Mouse (Mus musculus) forebrain, embryonic 11.5 days (tissue): ENCODE data around the gene Hpf1. TPM values are rescaled to one million over a fixed set of nuclear protein-coding genes. Genes with fewer than 3 reads are reported as not detected.

Experiments used
- ATAC-seq: fragments of 200-750 bp; cut with Nextera tagmentation; replicated peaks from 2 replicates; pipeline ENCODE4 v1.8.0; 2017; ENCODE audit warnings: moderate TSS enrichment; ENCODE audit not compliant: low FRiP score
- DNase-seq: peaks from one replicate; pipeline ENCODE4 v3.0.0-alpha.2; 2017; ENCODE audit warnings: low spot score
- H3K27ac ChIP-seq: fragments of 300-500 bp; sonication (generic); 2 replicates; pipeline ENCODE4 v1.5.1; 2014; ENCODE audit warnings: low read depth, low read length
- H3K27me3 ChIP-seq: fragments of 300-500 bp; sonication (generic); 2 replicates; pipeline ENCODE4 v1.6.1; 2014; ENCODE audit warnings: mild to moderate bottlenecking, low read length, mixed read lengths; ENCODE audit not compliant: control insufficient read depth, insufficient read depth
- H3K36me3 ChIP-seq: fragments of 300-500 bp; sonication (generic); 2 replicates; pipeline ENCODE4 v1.6.1; 2014; ENCODE audit warnings: mild to moderate bottlenecking, low read length, moderate library complexity, mixed read lengths; ENCODE audit not compliant: control insufficient read depth, insufficient read depth
- H3K4me1 ChIP-seq: fragments of 300-500 bp; sonication (generic); replicated peaks from 2 replicates; pipeline ENCODE4 v1.6.1; 2014; ENCODE audit warnings: low read length, mixed read lengths; ENCODE audit not compliant: control insufficient read depth, insufficient read depth
- H3K4me2 ChIP-seq: fragments of 300-500 bp; sonication (generic); 2 replicates; pipeline ENCODE4 v1.6.1; 2014; ENCODE audit warnings: low read depth, mild to moderate bottlenecking, low read length, moderate library complexity, mixed read lengths; ENCODE audit not compliant: severe bottlenecking
- H3K4me3 ChIP-seq: fragments of 300-500 bp; sonication (generic); 2 replicates; pipeline ENCODE4 v1.5.1; 2014; ENCODE audit warnings: low read depth, low read length
- H3K9ac ChIP-seq: fragments of 300-500 bp; sonication (generic); 2 replicates; pipeline ENCODE4 v1.6.1; 2014; ENCODE audit warnings: low read length
- H3K9me3 ChIP-seq: fragments of 300-500 bp; sonication (generic); 2 replicates; pipeline ENCODE4 v1.6.1; 2016; ENCODE audit warnings: low read length, mixed read lengths; ENCODE audit not compliant: control insufficient read depth
- WGBS: fragments of 180-500 bp; shearing (Covaris S2); extraction: QIAGEN DNeasy Blood & Tissue Kit; methylation state at CpG from one replicate; pipeline ENCODE4 v1.1.7; 2014; 5-methylcytosine and 5-hydroxymethylcytosine counted together
- polyA plus RNA-seq: library from polyadenylated mRNA; unstranded; fragments of >200 nt; fragmentation: Nextera tagmentation; extraction: Ambion mirVana; gene quantifications from 2 replicates; pipeline ENCODE4 v1.2.1, GENCODE M21; 2014

The Hpf1 gene
- polyA plus RNA-seq: 138 and 148 TPM in 2 replicates

- no peaks in the 10 kb centered on the region for H3K36me3 ChIP-seq
- peak; percentile 98 for ATAC-seq
- WGBS: 7% methylated on average over 43 of the region's 43 CpGs
- peaks cover 4% of the 10 kb centered on the region; the same call in 1 of the 2 replicates for H3K4me1 ChIP-seq
- peak within 1 kb of the TSS; percentile 73 for H3K4me3 ChIP-seq
- H3K9ac ChIP-seq: peak within 1 kb of the TSS; percentile 77
- no peak within 1 kb of the TSS for H3K27ac ChIP-seq
- DNase-seq: peak; percentile 98
- H3K27me3 ChIP-seq: no peaks in the 10 kb centered on the region
- no peaks in the 10 kb centered on the region for H3K9me3 ChIP-seq
- peak within 1 kb of the TSS; percentile 58 for H3K4me2 ChIP-seq
Measured at GRCm38 (mm10) chr8:60889843-60890519, at the start of gene Hpf1. Hpf1 (plus strand) TSS chr8:60890418.

GRCm38 (mm10) chr8:60842388-60842787, 47.8 kb upstream of the Hpf1 start:
- DNase-seq (no peak), ATAC-seq (no peak)
- Histone ChIP-seq H3K27ac (no peak overlapping the region), H3K27me3 (no peaks in the 10 kb centered on the region), H3K4me3 (no peak overlapping the region), H3K36me3 (no peaks in the 10 kb centered on the region), H3K4me1 (no peaks in the 10 kb centered on the region), H3K4me2 (no peak overlapping the region), H3K9me3 (no peaks in the 10 kb centered on the region), H3K9ac (no peak overlapping the region)
- WGBS: 74% methylated on average over 6 of the region's 6 CpGs

GRCm38 (mm10) chr8:60857559-60857958, 32.7 kb upstream of the Hpf1 start:
- H3K4me1 ChIP-seq: no peaks in the 10 kb centered on the region
- DNase-seq: no peak
- H3K27ac ChIP-seq: no peak overlapping the region
- no peak overlapping the region for H3K4me2 ChIP-seq
- H3K36me3 ChIP-seq: no peaks in the 10 kb centered on the region
- H3K4me3 ChIP-seq: no peak overlapping the region
- H3K27me3 ChIP-seq: no peaks in the 10 kb centered on the region
- H3K9me3 ChIP-seq: no peaks in the 10 kb centered on the region
- H3K9ac ChIP-seq: no peak overlapping the region
- ATAC-seq: no peak

- H3K4me2 ChIP-seq: no peak overlapping the region
- no peaks in the 10 kb centered on the region for H3K9me3 ChIP-seq
- H3K4me1 ChIP-seq: no peaks in the 10 kb centered on the region
- H3K27ac ChIP-seq: no peak overlapping the region
- no peaks in the 10 kb centered on the region for H3K27me3 ChIP-seq
- no peak for ATAC-seq
- no peak overlapping the region for H3K9ac ChIP-seq
- H3K36me3 ChIP-seq: no peaks in the 10 kb centered on the region
- H3K4me3 ChIP-seq: no peak overlapping the region
- DNase-seq: no peak
Measured at GRCm38 (mm10) chr8:60858091-60858490, 32.1 kb upstream of the Hpf1 start.

GRCm38 (mm10) chr8:60858911-60859476, 31.2 kb upstream of the Hpf1 start:
- Histone ChIP-seq H3K36me3 (no peaks in the 10 kb centered on the region), H3K9me3 (no peaks in the 10 kb centered on the region), H3K9ac (no peak overlapping the region), H3K4me2 (no peak overlapping the region), H3K4me1 (no peaks in the 10 kb centered on the region), H3K27ac (no peak overlapping the region), H3K27me3 (no peaks in the 10 kb centered on the region), H3K4me3 (no peak overlapping the region)
- ATAC-seq: no peak
- DNase-seq: no peak
- 71% methylated on average over 4 of the region's 4 CpGs for WGBS

- no peaks in the 10 kb centered on the region for H3K36me3 ChIP-seq
- WGBS: 84% methylated on average over 9 of the region's 9 CpGs
- H3K27me3 ChIP-seq: no peaks in the 10 kb centered on the region
- H3K4me2 ChIP-seq: no peak overlapping the region
- H3K9me3 ChIP-seq: no peaks in the 10 kb centered on the region
- no peak for ATAC-seq
- H3K27ac ChIP-seq: no peak overlapping the region
- no peaks in the 10 kb centered on the region for H3K4me1 ChIP-seq
- no peak overlapping the region for H3K4me3 ChIP-seq
- DNase-seq: no peak
- no peak overlapping the region for H3K9ac ChIP-seq
Measured at GRCm38 (mm10) chr8:60859605-60860004, 30.6 kb upstream of the Hpf1 start.

GRCm38 (mm10) chr8:60860749-60861148, 29.5 kb upstream of the Hpf1 start:
- DNase-seq (no peak), ATAC-seq (no peak)
- H3K27ac ChIP-seq: no peak overlapping the region
- H3K4me3 ChIP-seq: no peak overlapping the region
- H3K4me2 ChIP-seq: no peak overlapping the region
- no peaks in the 10 kb centered on the region for H3K9me3 ChIP-seq
- no peaks in the 10 kb centered on the region for H3K36me3 ChIP-seq
- H3K27me3 ChIP-seq: no peaks in the 10 kb centered on the region
- H3K4me1 ChIP-seq: no peaks in the 10 kb centered on the region
- WGBS: 75% methylated on average over 3 of the region's 3 CpGs
- H3K9ac ChIP-seq: no peak overlapping the region

GRCm38 (mm10) chr8:60861783-60862182, 28.4 kb upstream of the Hpf1 start:
- ATAC-seq (no peak), DNase-seq (no peak)
- WGBS: 90% methylated on average over 6 of the region's 6 CpGs
- Histone ChIP-seq H3K4me1 (no peaks in the 10 kb centered on the region), H3K36me3 (no peaks in the 10 kb centered on the region), H3K9me3 (no peaks in the 10 kb centered on the region), H3K9ac (no peak overlapping the region), H3K4me2 (no peak overlapping the region), H3K4me3 (no peak overlapping the region), H3K27me3 (no peaks in the 10 kb centered on the region), H3K27ac (no peak overlapping the region)

GRCm38 (mm10) chr8:60864875-60865274, 25.3 kb upstream of the Hpf1 start:
- H3K4me3 ChIP-seq: no peak overlapping the region
- H3K4me2 ChIP-seq: no peak overlapping the region
- H3K9ac ChIP-seq: no peak overlapping the region
- H3K9me3 ChIP-seq: no peaks in the 10 kb centered on the region
- no peaks in the 10 kb centered on the region for H3K36me3 ChIP-seq
- DNase-seq (no peak), ATAC-seq (peak; percentile 49; the same call in 1 of the 2 replicates)
- no peaks in the 10 kb centered on the region for H3K27me3 ChIP-seq
- 0 out of 2 replicates have a peak, but pooled peaks cover under 1% of the 10 kb centered on the region for H3K4me1 ChIP-seq
- no peak overlapping the region for H3K27ac ChIP-seq
- WGBS: 84% methylated on average over 6 of the region's 6 CpGs
